Mouse (Mus musculus) midbrain, embryonic 11.5 days (tissue): ENCODE results near the gene Tmem183a. TPM values are rescaled to one million over a fixed set of nuclear protein-coding genes. Genes with fewer than 3 reads are reported as not detected.

ENCODE experiments used
- ATAC-seq: fragments of 200-750 bp; cut with Nextera tagmentation; 2 replicates; pipeline ENCODE4 v1.8.0; 2017; ENCODE audit warnings: moderate TSS enrichment, moderate library complexity; ENCODE audit not compliant: low FRiP score
- DNase-seq: peaks from one replicate; pipeline ENCODE4 v3.0.0; 2015; ENCODE audit warnings: low spot score; ENCODE audit errors: missing footprints
- H3K27ac ChIP-seq: fragments of 300-500 bp; sonication (generic); 2 replicates; pipeline ENCODE4 v1.5.1; 2014; ENCODE audit warnings: low read depth, low read length
- H3K27me3 ChIP-seq: fragments of 300-500 bp; sonication (generic); 2 replicates; pipeline ENCODE4 v1.6.1; 2014; ENCODE audit warnings: mild to moderate bottlenecking, low read length, moderate library complexity, mixed read lengths; ENCODE audit not compliant: control insufficient read depth, insufficient read depth
- H3K36me3 ChIP-seq: fragments of 300-500 bp; sonication (generic); 2 replicates; pipeline ENCODE4 v1.6.1; 2014; ENCODE audit warnings: mild to moderate bottlenecking, low read length, moderate library complexity, mixed read lengths; ENCODE audit not compliant: control insufficient read depth, insufficient read depth
- H3K4me1 ChIP-seq: fragments of 300-500 bp; sonication (generic); 2 replicates; pipeline ENCODE4 v1.6.1; 2014; ENCODE audit warnings: low read length; ENCODE audit not compliant: control insufficient read depth, insufficient read depth
- H3K4me2 ChIP-seq: fragments of 300-500 bp; sonication (generic); 2 replicates; pipeline ENCODE4 v1.6.1; 2014; ENCODE audit warnings: mild to moderate bottlenecking, moderate library complexity
- H3K4me3 ChIP-seq: fragments of 300-500 bp; sonication (generic); 2 replicates; pipeline ENCODE4 v1.5.1; 2014; ENCODE audit warnings: low read depth, low read length
- H3K9ac ChIP-seq: fragments of 300-500 bp; sonication (generic); 2 replicates; pipeline ENCODE4 v1.6.1; 2014; ENCODE audit warnings: low read length
- H3K9me3 ChIP-seq: fragments of 300-500 bp; sonication (generic); 2 replicates; pipeline ENCODE4 v1.6.1; 2016; ENCODE audit warnings: low read length; ENCODE audit not compliant: control insufficient read depth
- WGBS: fragments of 180-500 bp; shearing (Covaris S2); extraction: QIAGEN DNeasy Blood & Tissue Kit; methylation state at CpG from one replicate; pipeline ENCODE4 v1.1.7; 2014; 5-methylcytosine and 5-hydroxymethylcytosine counted together
- polyA plus RNA-seq: library from polyadenylated mRNA; unstranded; fragments of >200 nt; fragmentation: Nextera tagmentation; extraction: Ambion mirVana; gene quantifications from 2 replicates; pipeline ENCODE4 v1.2.1, GENCODE M21; 2014

Tmem183a gene
- polyA plus RNA-seq, 1 experiment from 2014 or later = 128 TPM

DNA sequence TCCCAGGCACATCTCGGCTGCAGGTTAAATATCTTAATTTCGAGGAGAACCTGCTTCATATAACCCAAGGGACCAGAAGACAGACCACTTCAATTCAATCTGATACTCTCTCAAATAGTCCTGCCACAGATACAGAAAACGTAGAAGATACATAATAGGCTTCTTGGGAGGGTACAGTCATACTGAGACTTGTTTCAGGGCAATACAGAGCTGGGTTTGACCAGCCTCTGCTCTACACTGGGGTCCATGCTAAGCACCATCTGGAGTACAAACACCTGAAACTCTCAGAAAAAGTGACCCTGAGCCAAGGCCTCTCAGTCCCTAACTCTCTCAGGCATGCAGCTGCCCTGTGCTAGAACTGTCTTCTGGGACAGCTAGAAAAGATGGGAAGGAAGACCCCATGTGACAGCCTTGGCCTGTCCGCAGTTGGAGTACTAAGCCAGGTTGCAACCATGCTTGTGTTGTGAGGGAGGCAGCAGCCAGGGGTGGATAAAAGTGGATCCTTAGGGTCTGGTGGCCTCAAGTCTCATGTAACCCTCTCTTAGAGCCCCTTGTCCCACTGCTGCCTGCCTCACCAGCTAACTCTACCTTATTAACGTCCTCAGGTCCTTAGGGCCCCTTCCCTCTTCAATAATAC lies 20.0 kb downstream of the Tmem183a start:
- no peak overlapping the region for H3K9ac ChIP-seq
- no peaks in the 10 kb centered on the region for H3K27me3 ChIP-seq
- H3K9me3 ChIP-seq = no peaks in the 10 kb centered on the region
- WGBS = 86% methylated on average over 5 of the region's 5 CpGs
- H3K27ac ChIP-seq = no peak overlapping the region
- ATAC-seq (no peak), DNase-seq (no peak)
- no peak overlapping the region for H3K4me2 ChIP-seq
- H3K36me3 ChIP-seq = peaks cover 4% of the 10 kb centered on the region; the same call in 1 of the 2 replicates
- peaks cover 9% of the 10 kb centered on the region for H3K4me1 ChIP-seq
- H3K4me3 ChIP-seq = no peak overlapping the region

DNA sequence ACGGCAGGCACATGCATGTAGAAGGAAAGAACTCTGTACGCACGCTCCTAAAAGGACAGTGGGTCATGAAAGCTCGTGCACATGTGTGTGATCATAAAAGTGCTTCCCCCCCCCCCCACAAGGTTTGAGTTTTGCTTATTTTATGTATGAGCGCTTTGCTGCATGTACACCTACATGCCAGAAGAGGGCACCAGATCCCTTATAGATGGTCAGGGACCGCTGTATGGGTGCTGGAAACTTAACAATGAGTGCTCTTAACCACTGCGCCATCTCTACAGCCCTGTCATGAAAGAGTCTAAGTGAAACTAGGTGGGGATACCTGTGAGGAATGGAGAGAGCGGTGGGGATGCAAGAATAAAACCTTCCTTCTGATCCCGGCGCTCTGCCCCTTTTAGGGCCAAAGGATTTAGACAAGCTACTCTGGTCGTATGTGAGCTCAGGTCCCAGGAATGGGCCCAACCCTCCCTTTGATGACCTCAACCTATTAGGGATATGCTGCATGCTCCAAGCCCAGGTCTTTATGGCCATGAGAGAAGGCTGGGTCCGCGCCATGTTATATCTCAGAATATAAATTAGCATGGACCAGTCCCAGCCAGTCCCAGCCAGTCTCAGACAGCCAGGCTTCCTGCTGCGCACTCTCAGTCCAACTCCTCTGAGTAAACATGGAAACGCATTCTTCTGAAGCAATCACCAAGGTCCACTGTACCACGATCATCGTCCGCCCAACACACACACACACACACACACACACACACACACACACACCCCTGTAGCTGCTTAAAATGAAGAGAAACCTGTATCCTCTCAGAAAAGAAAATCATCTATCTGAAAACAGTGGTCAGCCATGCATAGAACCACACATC lies 21.8 kb downstream of the Tmem183a start:
- no peaks in the 10 kb centered on the region for H3K36me3 ChIP-seq
- 94% methylated on average over 18 of the region's 18 CpGs for WGBS
- H3K27me3 ChIP-seq = no peaks in the 10 kb centered on the region
- H3K9me3 ChIP-seq = no peaks in the 10 kb centered on the region
- no peak overlapping the region for H3K27ac ChIP-seq
- H3K4me3 ChIP-seq = no peak overlapping the region
- ATAC-seq = no peak
- no peak overlapping the region for H3K9ac ChIP-seq
- peaks cover 9% of the 10 kb centered on the region for H3K4me1 ChIP-seq
- DNase-seq = no peak
- no peak overlapping the region for H3K4me2 ChIP-seq

- Histone ChIP-seq H3K27ac (no peak overlapping the region), H3K36me3 (no peaks in the 10 kb centered on the region), H3K9me3 (no peaks in the 10 kb centered on the region), H3K9ac (no peak overlapping the region), H3K27me3 (no peaks in the 10 kb centered on the region), H3K4me3 (no peak overlapping the region), H3K4me2 (no peak overlapping the region), H3K4me1 (peaks cover 4% of the 10 kb centered on the region)
- WGBS = 92% methylated on average over 7 of the region's 7 CpGs
- ATAC-seq (no peak), DNase-seq (no peak)
These were observed 22.6 kb downstream of the Tmem183a start for GRCm38 (mm10) chr1:134339162-134339561.

DNA sequence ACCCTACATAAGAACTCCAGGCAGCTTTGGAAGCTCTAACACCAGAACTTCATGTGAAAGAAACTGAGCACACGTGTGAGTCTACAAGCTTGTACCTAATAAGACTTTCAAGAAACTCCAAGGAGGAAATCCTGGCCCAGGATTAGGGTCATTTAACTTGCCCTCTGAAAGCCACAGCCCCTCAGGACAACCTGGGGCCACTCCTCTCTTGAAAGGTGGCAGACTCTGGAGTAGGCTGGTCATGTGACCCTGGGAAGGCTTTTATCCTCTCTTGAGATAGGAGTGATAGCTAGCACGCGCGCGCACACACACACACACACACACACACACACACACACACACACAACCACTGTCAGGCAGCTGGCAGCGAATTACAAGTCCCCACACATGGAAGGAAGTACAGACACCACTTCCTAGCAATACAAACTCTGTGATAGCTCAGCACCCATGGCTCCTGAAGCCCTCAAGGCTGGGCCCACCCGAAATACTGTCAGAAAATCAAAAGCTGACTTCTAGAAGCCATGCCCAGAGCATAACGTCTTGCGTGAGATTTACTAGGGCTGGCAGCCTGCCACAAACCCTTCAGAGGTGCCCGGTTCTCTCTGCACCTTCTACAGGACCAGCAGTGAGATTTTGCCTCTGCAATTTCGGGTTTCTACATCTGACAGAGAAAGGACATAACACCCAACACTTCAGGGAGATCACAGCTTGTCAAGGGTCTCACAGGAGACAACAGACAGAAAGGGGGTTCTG lies 24.6 kb downstream of the Tmem183a start:
- ATAC-seq = no peak
- 86% methylated on average over 11 of the region's 11 CpGs for WGBS

DNA sequence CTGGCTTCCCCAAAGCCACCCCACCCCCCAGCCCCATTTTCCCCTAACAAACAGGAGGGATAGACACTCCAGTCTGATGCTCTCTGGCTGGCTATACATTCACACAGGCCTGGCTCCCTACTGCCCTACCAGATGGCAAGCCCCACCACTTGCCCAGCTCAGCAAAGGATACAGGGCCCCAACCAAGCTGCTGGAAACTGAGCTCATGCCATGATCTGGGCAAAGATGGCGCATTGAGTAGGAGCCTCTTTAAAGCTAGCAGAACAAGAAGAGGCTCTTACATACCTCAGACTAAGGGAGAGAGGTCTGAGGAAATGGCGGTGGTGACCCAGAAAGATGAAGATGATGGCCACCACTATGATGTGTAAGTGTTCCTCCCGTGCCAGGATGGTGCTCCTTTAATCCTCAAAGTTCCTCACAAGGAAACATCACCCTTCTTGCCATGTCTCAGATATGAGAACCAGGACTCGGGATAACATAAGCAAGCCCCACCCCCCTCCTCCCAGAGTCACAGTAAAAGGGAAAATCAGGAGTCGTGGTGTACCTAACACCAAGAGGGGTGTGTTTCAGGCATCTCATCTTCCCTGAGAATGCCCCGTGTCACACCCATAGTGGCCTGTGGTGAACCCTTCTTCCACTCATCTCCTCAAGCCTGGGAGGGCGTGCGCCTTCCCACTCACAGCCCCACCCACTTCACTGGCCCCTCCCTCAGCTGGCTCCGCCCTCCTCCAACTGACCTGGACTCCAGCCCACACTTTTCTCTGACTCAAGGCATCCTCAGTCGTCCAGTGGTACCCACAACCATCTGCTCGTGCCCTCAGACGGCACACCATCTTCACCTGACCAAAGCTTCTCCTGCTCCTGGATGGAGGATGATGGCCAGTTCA lies 25.6 kb downstream of the Tmem183a start:
- Histone ChIP-seq H3K27me3 (no peaks in the 10 kb centered on the region), H3K9me3 (no peaks in the 10 kb centered on the region), H3K4me1 (no peaks in the 10 kb centered on the region), H3K4me3 (no peak overlapping the region), H3K9ac (no peak overlapping the region), H3K27ac (no peak overlapping the region), H3K36me3 (no peaks in the 10 kb centered on the region), H3K4me2 (no peak overlapping the region)
- no peak for ATAC-seq
- DNase-seq = peak; percentile 26
- 86% methylated on average over 12 of the region's 12 CpGs for WGBS

More for the DNA sequence above, 24.6 kb downstream of the Tmem183a start:
- Histone ChIP-seq H3K9me3 (no peaks in the 10 kb centered on the region), H3K4me2 (no peak overlapping the region), H3K9ac (no peak overlapping the region), H3K27ac (no peak overlapping the region), H3K36me3 (no peaks in the 10 kb centered on the region), H3K27me3 (no peaks in the 10 kb centered on the region), H3K4me3 (no peak overlapping the region), H3K4me1 (no peaks in the 10 kb centered on the region)
- DNase-seq = peak; percentile 28

DNA sequence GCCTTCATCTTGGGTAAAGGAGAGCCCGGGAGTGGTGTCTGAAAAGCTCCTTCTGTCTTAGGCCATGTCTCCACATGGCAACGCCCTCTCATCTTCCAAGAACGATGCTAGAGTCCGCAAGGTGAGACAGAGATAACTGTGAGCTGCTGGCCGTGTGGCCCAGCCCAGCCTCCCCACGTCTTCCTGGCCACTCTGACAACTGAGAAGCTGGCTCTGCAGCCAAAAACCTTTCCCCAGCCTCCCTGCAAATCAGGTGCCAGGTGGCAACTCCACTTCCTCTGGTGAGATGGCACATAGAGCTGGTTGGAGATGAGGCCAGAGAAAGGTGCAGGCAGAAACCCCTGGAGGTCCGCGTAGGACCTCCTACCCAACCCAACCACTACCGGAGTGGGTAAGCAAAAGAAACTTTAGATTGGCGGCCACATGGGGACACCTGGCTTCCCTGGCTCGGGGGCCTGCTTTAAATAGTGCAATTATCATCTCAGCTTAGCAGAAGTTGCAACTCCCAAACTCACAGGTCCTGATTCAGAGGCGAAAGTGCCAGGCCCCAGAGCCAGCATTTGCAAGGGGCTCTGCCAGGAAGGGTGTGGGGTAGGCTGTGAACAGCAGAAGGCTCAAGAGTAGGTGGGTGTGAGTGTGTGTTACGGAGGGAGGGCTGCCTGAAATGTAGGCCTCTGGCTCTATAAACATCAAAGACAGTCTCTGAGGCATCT lies 26.4 kb downstream of the Tmem183a start:
- WGBS = 84% methylated on average over 13 of the region's 13 CpGs
- Histone ChIP-seq H3K4me1 (no peaks in the 10 kb centered on the region), H3K36me3 (no peaks in the 10 kb centered on the region), H3K27ac (no peak overlapping the region), H3K4me3 (no peak overlapping the region), H3K27me3 (no peaks in the 10 kb centered on the region), H3K4me2 (no peak overlapping the region), H3K9me3 (no peaks in the 10 kb centered on the region), H3K9ac (no peak overlapping the region)
- DNase-seq (peak; percentile 44), ATAC-seq (no peak)

DNA sequence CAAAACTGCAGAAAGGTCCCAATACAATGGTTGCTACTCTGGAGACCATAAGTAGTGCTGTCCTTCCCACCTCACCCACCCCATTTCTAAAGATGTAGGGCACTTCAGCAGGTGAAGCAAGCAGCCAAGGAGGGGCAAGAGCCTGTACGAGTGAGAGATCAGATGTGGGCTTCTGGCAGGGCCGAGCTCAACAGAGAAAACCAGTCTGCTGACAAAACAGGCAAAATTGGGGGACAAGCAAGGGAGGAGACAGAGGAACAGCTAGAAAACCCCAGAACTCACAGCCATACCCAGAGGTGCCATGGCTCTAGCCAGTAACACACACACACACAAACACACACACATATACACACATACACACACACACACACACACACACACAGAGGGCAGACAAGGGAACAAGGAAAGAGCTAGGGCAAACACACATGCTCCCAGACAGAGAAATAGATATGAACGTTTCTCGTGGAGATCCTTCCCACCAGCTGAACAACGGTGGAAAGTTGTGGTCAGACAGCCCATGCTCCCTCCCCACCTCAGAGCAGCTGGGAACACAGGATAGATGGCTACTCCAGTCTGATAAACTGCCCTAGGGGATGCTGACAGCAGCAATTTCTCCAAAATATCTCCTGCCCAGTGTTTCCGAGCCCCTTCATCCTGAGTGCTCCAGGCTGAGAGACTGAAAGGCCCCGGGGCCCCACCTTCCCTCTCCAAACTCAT lies 27.5 kb downstream of the Tmem183a start:
- no peak for ATAC-seq
- H3K4me3 ChIP-seq = no peak overlapping the region
- DNase-seq = no peak

More for the DNA sequence above, 27.5 kb downstream of the Tmem183a start:
- no peak overlapping the region for H3K4me2 ChIP-seq
- H3K9ac ChIP-seq = no peak overlapping the region
- no peak overlapping the region for H3K27ac ChIP-seq
- no peaks in the 10 kb centered on the region for H3K27me3 ChIP-seq
- no peaks in the 10 kb centered on the region for H3K36me3 ChIP-seq
- H3K4me1 ChIP-seq = no peaks in the 10 kb centered on the region
- H3K9me3 ChIP-seq = no peaks in the 10 kb centered on the region
- WGBS = 79% methylated on average over 7 of the region's 7 CpGs
